Mouse (Mus musculus): Measurements from ENCODE around the gene Actr6. TPM values are rescaled to one million over a fixed set of nuclear protein-coding genes. Genes with fewer than 3 reads are reported as not detected.

Actr6 gene
- polyA plus RNA-seq, 1 experiment from 2014 or later = 29.6 TPM

Other genes with a start within 250 kb of the Actr6 start
- 0.97 and 1.1 TPM in 2 replicates for gene Nr1h4, start 198.7 kb downstream of the Actr6 start, polyA plus RNA-seq (2014; fragmentation: Nextera tagmentation; extraction: Ambion mirVana)
- gene Slc17a8, start 111.0 kb downstream of the Actr6 start, polyA plus RNA-seq (2014; fragmentation: Nextera tagmentation; extraction: Ambion mirVana) = 0.14 and 0.20 TPM in 2 replicates
- gene Scyl2, start 46.0 kb downstream of the Actr6 start, polyA plus RNA-seq (2014; fragmentation: Nextera tagmentation; extraction: Ambion mirVana) = 9.1 and 10.2 TPM in 2 replicates
- gene Uhrf1bp1l, start 12.7 kb upstream of the Actr6 start, polyA plus RNA-seq (2014; fragmentation: Nextera tagmentation; extraction: Ambion mirVana) = 21.3 and 22.9 TPM in 2 replicates
- gene Anks1b, start 141.2 kb upstream of the Actr6 start, polyA plus RNA-seq (2014; fragmentation: Nextera tagmentation; extraction: Ambion mirVana) = 0.84 and 1.0 TPM in 2 replicates

Data from heart, embryonic 11.5 days (tissue).